ENCODE assay signal across 8 mouse cellular contexts in genomic region chrX:50840847-50841560, GRCm38 (mm10). TPM values are rescaled to one million over a fixed set of nuclear protein-coding genes. Genes with fewer than 3 reads are reported as not detected.
DNase-seq lines count a peak whose midpoint lies in the region; ATAC-seq lines count a peak whose summit lies in the region.

Gene Stk26 (plus strand): TSS chrX:50841047.

- 28% methylated on average over 31 of the region's 31 CpGs for WGBS in hindbrain, embryonic 15.5 days

- no peaks in the 10 kb centered on the region for H3K36me3 ChIP-seq in hindbrain, embryonic 15.5 days
- no peaks in the 10 kb centered on the region for H3K36me3 ChIP-seq in megakaryocyte, embryonic 14.5 days (replicated peaks; ENCODE audit: low read length)

- H3K4me1 ChIP-seq in hindbrain, embryonic 15.5 days (replicated peaks): 0 out of 2 replicates have a peak, but pooled peaks cover 3% of the 10 kb centered on the region
- H3K4me1 ChIP-seq in megakaryocyte, embryonic 14.5 days: peaks cover 15% of the 10 kb centered on the region

- H3K27ac ChIP-seq in hindbrain, embryonic 15.5 days (replicated peaks): no peak within 1 kb of the TSS

- peaks cover 6% of the 10 kb centered on the region; the same call in 1 of the 2 replicates for H3K27me3 ChIP-seq in hindbrain, embryonic 15.5 days
- H3K27me3 ChIP-seq in megakaryocyte, embryonic 14.5 days (replicated peaks): peaks cover 15% of the 10 kb centered on the region

- H3K4me2 ChIP-seq in hindbrain, embryonic 15.5 days: peak within 1 kb of the TSS; percentile 85

- H3K4me3 ChIP-seq in hindbrain, embryonic 15.5 days: peak within 1 kb of the TSS; percentile 46
- H3K4me3 ChIP-seq in megakaryocyte, embryonic 14.5 days (replicated peaks): peak within 1 kb of the TSS; percentile 94

- H3K9me3 ChIP-seq in hindbrain, embryonic 15.5 days: no peaks in the 10 kb centered on the region
- no peaks in the 10 kb centered on the region for H3K9me3 ChIP-seq in megakaryocyte, embryonic 14.5 days

- H3K9ac ChIP-seq in hindbrain, embryonic 15.5 days: peak within 1 kb of the TSS; percentile 41

- ATAC-seq in hindbrain, embryonic 15.5 days (ENCODE audit: low FRiP score, low read depth): peak; percentile 72

- intact Hi-C loops in left cerebral cortex, postnatal 10 days (cut with DNase I): no loop called here

- peak; percentile 65 for DNase-seq in ZHBTc4 (ENCODE audit: low read depth, low spot score)
- DNase-seq in cerebellum, postnatal 36 days: peak; percentile 11 to 19
- peak; percentile 22 to 42 for DNase-seq in gastrocnemius, adult 8-10 months (ENCODE audit: low spot score in 2 of 2)
- DNase-seq in left cerebral cortex, postnatal 10 days (ENCODE audit: extremely low spot score in 1 of 2, low spot score in 2 of 2): peak; percentile 0 to 36
- DNase-seq in right cerebral cortex, postnatal 10 days (ENCODE audit: low spot score in 2 of 2): peak; percentile 22 to 46
- DNase-seq in urinary bladder, postnatal 14 days (ENCODE audit: low spot score): peak; percentile 76

RNA-seq across cellular contexts. Expression of gene Stk26, which starts in this region (rescaled TPM):
- total RNA-seq in gastrocnemius, adult 8-10 months (2022): 1 to 10 TPM; 3.0 to 3.8 (median 3.2) TPM
- polyA plus RNA-seq in hindbrain, embryonic 15.5 days (2015; fragmentation: Nextera tagmentation; extraction: Ambion mirVana): 0.62 and 0.67 TPM in 2 replicates
- total RNA-seq in left cerebral cortex, postnatal 10 days (2021): 1 to 10 TPM in 1 of 2 experiments, under 1 TPM in 1; 0.97 to 1.7 TPM
- 3.5 and 3.7 TPM in 2 replicates for polyA plus RNA-seq in megakaryocyte, embryonic 14.5 days (2012; ENCODE audit: insufficient read depth, low replicate concordance)

Comparison
In these comparisons a context has a peak if more than half of its experiments do, and no peak if none do; other contexts are left out.
1. Peak in ATAC-seq, H3K4me3 ChIP-seq, H3K9ac ChIP-seq and H3K4me2 ChIP-seq in hindbrain, embryonic 15.5 days; RNA of the gene not detected or under 1 TPM.
2. DNase-seq: peak in every context shown above with its lines; median percentile 76 in urinary bladder, postnatal 14 days; 65 in ZHBTc4; 34 in right cerebral cortex, postnatal 10 days; 32 in gastrocnemius, adult 8-10 months; 18 in left cerebral cortex, postnatal 10 days; 15 in cerebellum, postnatal 36 days.